20 mouse cellular contexts compared by ENCODE assay signal in the genomic region with DNA sequence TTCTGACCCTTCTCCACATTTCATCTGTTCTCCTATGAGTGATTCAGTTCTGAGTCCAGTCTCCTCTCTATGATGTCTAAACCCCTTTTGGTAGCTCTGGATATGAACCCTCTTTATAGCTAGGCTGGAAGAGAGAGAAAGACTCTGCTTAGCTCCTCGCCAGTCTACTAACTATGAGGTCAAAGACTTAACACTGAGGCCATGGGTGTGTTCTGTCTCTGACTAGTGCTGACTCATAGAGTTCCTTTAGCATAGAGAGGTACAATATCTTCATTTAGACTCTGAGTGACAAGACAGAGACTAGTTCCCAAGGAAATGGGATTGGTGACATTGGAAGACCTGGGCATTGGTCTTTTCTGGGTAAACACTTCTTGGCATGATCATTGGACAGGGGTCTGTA.
"Had no signal": no experiment of that assay in that cellular context is flagged by ENCODE, and none has a peak within 500 bp of the region (broad histone marks: within the 10 kb centered on the region; RNA-seq: fewer than 3 reads in every experiment).

No protein-coding gene starts in this region.

- H3K27ac ChIP-seq: heart, adult 2 months; heart, embryonic 13.5 days; heart, embryonic 15.5 days; hindbrain, embryonic 13.5 days; hindbrain, embryonic 15.5 days; hindbrain, postnatal 0 days; intestine, embryonic 15.5 days; limb, embryonic 13.5 days; limb, embryonic 15.5 days; liver, embryonic 12.5 days; liver, embryonic 14.5 days had no signal

- DNase-seq: gastrocnemius, postnatal 14 days; gastrocnemius, postnatal 36 days; heart, adult 2 months; heart, postnatal 14 days; heart, postnatal 36 days; kidney, adult 18-20 months; kidney, adult 8-10 months; kidney, postnatal 10 days; kidney, postnatal 25 days; kidney, postnatal 4 days had no signal

- H3K4me3 ChIP-seq: heart, adult 2 months; heart, embryonic 13.5 days; heart, embryonic 15.5 days; hindbrain, embryonic 13.5 days; hindbrain, embryonic 15.5 days; intestine, embryonic 15.5 days; limb, embryonic 13.5 days; limb, embryonic 15.5 days; liver, embryonic 12.5 days had no signal
